Mouse (Mus musculus): ENCODE results near the gene Pld4. TPM values are rescaled to one million over a fixed set of nuclear protein-coding genes. Genes with fewer than 3 reads are reported as not detected.

Gene Pld4
- total RNA-seq (2021): 1 to 10 TPM; 2.3 to 3.0 TPM
- long read RNA-seq, experiment 1, partial matches to known transcripts: 1 of 3 reads
- long read RNA-seq, experiment 1, other reads (novel, unspliced or antisense): 1 of 3 reads
- long read RNA-seq, experiment 2, partial matches to known transcripts: 0 of 3 reads
- long read RNA-seq, experiment 2, other reads (novel, unspliced or antisense): 1 of 3 reads

DNA sequence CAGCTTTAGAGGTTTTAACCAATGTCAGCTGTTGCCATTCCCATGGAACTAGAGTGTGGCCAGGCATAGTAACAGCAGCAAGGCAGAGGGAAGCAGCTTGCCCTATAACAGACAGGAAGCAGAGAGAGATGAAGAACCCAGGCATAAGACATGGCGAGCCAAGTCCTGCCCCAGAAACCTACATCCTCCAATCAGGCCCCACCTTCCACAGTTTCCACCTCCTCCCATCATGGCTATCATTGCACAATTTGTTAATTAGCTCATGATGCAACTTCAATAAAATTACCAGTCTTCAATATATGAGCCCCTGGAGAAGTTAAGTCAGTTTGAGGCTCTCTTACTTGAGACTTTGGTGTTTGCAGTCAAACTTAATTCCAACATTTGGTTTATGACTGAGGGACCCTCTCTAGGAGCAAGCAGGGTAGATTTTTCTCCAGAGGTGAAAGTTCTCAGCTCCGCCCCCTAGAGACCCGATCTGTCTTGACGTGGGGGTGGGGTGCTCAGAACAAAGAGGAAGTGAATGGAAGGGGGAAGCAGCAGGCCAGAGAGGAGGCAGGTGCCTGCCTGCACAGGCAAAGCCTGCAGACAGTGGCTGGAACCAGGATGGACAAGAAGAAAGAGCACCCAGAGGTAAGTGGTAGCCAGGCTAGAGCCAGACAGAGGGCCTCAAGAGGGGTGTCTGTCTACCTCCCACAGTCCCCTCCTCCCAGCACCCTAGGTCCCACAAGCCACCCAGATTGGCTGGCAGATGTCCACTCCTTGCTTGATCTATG is at the start of gene Pld4:
Pld4 (plus strand) TSS at position 502 of the 773 bp plus-strand sequence.
- peak in 1 of 2 experiments; percentile 4 for DNase-seq
- intact Hi-C loops (cut with DNase I): no loop called here

DNA sequence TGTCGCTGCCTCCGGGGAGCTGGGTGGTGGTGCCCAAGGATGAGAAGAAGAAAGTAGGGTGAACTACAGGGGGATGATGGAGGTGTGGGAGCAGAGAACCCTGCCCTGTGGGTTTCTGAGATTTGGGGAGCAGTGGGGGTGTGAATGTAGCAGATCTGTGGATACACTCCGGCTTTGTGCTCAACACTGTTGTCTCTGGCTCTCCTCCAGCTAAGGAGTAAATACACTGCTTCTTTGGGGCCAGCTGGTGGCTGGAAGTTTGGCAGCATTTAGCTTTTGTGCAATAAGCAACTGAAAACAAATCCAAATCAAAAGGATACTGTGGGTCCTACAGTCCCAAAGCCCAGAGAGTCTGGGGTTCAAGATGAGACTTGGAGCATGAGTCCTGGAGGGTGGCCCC is 46.5 kb upstream of the Pld4 start:
- intact Hi-C loops (cut with DNase I): no loop called here
- no peak for DNase-seq

- intact Hi-C loops (cut with DNase I): no loop called here
- DNase-seq: peak; percentile 30 to 46
Measured at GRCm38 (mm10) chr12:112717140-112717539, 43.3 kb upstream of the Pld4 start.

DNA sequence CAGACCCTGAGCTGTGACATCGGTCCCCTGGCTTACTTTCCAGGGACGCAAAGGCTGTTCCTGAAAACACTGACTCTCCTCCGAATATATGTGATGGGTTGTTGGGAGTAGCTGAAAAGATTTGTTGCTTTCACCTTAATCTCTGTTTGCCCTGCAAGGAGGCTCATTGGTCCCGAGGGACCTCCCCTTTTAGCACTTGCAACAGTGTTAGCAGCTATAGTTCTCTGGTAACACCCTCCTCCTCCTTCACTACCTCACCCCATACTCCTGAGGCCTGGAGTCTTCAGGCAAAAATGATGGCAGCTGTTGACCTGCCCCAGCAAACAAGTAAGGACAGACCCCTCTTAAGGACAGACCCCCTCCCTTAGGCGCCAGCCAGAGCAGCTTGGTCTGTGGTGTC is 41.5 kb upstream of the Pld4 start:
- DNase-seq: no peak
- intact Hi-C loops (cut with DNase I): no loop called here

- intact Hi-C loops (cut with DNase I): no loop called here
- DNase-seq: no peak
Measured at GRCm38 (mm10) chr12:112720216-112720615, 40.2 kb upstream of the Pld4 start, which contains the start of gene Cep170b. TSS of gene Cep170b (plus strand) at chr12:112720455.

DNA sequence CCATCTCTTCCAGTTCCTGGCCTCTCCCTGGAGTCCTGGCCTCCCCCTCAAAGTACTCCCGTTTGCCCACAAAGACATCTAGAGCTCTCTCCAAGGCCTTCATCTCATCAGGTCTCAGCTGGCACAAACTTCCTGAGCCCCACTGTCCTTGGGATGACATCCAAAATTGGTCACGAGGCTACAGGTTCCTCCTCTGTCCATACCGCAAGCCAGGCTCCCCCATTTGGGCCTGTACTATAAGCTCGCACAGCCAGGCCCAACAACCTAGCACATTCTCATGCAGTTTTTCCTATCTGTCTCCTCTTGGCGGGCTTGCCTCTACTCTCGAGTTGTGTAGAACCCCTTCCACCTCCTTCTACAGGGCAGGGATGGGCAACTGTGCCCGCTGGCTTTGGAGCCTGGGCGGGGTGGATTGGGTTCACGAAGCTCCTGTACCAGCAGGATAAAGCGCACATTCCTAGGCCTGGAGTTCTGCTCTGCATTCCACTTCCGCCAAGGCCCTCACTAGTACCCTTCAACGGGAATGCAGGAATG is 39.5 kb upstream of the Pld4 start:
- no peak for DNase-seq
- intact Hi-C loops (cut with DNase I): no loop called here

DNA sequence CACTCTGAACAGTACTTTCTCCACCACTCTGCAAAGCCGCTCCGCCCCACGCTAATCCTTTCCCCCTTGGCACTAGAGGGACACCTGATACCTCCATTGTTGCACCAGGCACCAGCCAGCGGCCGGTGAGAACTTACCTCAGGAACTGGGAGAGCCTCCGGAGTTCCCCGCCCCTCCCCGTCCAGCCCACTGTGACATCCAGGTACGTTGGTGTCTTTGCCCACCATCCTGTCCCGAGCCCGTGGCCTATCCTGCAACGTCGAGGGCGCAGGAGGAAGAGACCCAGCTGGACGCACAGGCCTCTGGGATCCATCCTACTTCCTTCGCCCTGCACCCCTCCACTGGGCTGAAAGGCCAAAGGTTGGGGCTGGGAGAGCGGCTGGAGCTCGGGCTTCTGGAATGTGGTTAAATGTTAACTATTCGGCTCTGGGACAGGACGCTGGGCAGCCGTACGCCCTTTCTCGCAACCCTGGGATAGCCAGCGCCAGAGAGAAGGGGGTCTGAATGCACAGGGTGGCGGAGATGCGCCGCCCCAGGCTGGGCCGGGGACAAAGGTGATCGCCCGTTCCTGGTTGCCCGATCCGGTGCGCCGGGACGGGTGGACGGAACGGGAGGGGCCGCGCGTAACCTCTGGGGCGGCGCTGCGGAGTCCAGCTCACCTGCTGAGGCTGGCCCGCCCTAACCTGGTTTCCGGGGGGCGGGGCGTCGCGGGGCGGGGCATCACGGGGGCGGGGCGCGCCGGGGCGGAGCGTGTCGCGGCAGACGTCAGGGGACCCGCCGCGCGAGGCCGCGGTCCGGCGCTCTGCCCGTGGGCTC is 38.8 kb upstream of the Pld4 start:
- intact Hi-C loops (cut with DNase I): no loop called here
- no peak for DNase-seq

DNA sequence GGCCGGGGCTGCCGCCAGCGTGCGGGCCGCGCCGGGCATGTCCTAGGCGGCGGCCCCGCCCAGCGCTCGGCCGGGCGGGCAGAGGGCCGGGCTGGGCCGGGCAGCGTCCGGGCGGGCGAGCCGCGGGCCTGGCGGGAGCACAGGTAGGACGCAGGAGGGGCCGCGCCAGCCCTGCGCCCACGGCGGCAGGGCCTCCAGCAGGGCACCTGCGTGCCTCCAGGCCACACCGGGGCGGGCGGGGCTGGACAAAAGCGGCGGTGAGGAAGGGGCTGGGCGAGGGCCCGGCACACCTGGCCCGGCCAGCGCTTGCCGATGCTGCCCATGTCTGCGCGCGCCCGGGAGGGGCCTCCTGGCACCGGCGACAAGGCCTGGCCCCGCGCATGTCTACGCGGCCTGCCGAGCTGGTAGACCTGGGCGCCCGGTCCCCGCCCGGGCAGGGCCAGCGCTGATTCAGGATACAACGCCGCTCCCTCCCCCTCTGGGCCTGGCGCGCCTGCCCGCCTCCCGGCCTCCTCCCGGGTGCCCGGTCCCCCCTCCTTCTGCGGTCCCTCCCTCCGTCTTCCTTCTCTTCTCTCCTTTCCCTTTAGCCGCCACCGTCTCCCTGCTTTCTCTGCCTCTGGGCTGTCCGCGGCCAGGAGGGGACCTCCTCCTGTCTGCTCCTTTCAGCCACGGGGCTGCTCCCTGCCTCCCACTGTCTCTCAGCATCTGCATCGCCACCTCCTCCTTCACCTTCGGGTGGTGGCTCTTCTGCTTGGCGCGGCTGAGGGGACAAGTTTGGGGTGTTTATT is 38.0 kb upstream of the Pld4 start:
- peak; percentile 38 to 39 for DNase-seq

GRCm38 (mm10) chr12:112723028-112723330 is 37.5 kb upstream of the Pld4 start:
- intact Hi-C loops (cut with DNase I): no loop called here
- no peak for DNase-seq

More for the DNA sequence above, 38.0 kb upstream of the Pld4 start:
- intact Hi-C loops (cut with DNase I): no loop called here

DNA sequence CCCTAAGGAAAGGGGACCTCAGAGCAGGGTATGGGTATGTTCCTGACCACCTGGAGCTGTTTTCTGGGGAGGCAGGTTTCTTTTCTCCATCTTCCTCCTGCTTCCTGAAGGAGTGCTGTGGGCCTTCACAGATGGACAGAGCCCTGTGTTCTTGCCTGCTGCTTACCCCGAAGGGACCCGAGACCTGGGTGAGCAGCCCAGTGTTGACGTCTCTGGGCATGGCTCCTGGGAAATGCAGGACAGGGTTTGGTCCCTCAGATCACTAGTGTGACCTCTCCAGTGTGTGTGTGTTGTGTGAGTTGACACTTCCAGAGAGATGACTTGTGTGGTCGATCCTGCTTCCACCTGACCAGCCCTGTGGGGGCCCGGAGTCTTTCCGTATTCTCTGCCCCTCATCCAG is 37.0 kb upstream of the Pld4 start:
- intact Hi-C loops (cut with DNase I): no loop called here

DNA sequence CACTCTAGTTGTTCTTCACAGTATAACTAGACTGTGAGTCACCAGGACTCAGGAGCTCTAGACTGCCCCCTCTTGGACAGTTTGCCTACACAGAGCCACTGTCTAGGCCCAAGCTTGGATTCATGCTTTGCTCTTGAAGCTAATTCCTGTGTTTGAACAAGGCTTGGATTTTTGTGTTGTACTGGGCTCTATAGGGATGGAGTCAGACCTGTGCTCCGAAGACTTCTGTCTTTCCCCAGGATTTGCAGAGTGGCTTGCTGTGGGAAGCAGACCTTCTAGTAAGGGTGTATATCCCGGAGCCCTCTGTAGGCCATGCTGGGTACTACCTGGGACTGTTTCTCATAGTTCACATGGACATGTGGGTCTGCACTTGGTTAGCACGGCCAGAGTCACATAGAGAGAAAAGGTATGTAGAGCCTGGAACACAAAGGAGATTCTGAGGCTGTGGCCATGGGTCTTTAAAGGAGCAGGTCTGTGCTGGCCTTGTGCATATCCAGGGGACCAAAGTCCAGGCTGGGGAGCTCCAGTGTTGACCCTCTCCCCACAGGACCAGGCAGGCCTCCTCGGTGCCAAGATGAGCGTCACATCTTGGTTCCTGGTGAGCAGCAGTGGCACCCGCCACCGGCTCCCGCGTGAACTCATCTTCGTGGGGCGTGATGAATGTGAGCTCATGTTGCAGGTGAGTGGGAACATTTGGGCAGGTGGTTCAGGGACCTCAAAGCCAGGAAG is 36.2 kb upstream of the Pld4 start:
- DNase-seq: peak in 1 of 2 experiments; percentile 51
- intact Hi-C loops (cut with DNase I): no loop called here

More for the DNA sequence above, 37.0 kb upstream of the Pld4 start:
- no peak for DNase-seq

DNA sequence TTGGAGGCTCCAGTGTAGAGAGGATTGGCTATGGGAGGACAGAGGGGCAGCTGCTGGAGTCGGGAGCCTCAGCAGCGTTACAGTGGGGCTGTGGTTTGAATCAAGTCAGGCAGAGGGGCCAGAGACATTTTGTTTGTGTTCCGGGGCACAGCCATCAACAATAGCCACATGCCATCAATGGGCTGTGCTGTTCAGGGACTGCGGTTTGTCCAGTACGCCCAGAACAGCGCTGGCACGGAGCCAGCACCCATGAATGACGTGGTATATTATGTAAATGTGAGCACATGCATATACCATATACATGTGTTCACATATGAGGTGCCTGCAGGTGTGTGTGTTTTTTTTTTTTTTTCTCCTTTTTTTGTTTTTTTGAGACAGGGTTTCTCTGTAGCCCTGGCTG is 32.7 kb upstream of the Pld4 start:
- intact Hi-C loops (cut with DNase I): no loop called here

GRCm38 (mm10) chr12:112730808-112731207 is 29.6 kb upstream of the Pld4 start:
- DNase-seq: no peak
- intact Hi-C loops (cut with DNase I): no loop called here

More for the DNA sequence above, 32.7 kb upstream of the Pld4 start:
- DNase-seq: no peak

DNA sequence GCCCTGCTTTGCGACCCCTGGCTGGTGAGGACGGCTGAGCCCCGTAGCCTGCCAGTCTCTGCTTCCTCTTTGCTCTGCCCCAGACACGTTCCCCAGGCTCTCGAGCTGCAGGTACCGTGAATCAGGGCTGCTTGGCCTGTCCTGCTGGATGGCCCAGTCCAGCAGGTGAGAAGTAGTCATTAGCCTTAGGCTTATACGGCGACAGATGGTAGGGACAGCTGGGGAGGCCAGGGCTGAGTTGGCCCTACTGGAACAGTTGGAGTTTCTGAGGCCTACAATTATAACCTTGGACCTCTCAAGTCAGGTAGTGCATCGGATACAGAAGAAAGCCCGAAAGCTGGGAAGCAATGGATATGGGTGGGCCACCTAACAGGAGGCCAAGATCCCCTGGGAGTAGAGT is 27.9 kb upstream of the Pld4 start:
- no peak for DNase-seq
- intact Hi-C loops (cut with DNase I): no loop called here

DNA sequence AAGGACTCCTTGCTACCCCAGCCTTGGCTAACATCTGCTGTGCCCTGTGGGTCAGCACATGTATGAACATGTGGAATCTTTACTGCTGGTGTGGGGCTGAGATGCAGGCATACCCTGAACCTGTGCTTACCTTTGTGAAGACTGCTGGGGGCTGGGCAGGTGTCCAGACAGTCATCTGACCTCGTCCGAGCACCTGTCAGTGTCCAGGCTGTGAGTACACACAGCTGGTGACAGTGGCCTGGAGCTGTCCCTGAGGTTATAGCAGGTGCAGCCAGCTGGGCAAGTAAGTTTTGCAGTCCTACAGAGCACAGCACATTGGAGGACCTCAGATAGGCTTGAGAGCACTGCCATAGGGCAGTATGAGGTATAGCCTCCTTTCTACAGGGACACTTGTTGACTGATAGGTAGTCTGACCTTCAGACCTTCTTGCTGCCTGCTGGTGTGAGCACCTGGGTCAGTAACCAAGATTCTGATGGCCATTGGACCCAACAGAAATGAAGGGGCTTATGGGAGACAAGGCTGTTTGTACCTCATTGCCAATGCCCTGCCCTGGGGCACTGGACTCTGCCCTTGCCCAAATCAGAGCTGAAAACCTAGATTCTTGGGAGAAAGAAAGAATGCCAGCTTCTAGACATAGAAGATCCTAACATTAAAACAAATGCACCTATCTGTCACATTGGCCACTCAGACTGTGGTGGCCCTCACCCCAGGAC is 26.2 kb upstream of the Pld4 start:
- intact Hi-C loops (cut with DNase I): no loop called here
- no peak for DNase-seq

- intact Hi-C loops (cut with DNase I): no loop called here
- DNase-seq: no peak
Measured at GRCm38 (mm10) chr12:112734881-112735655, 25.4 kb upstream of the Pld4 start.

DNA sequence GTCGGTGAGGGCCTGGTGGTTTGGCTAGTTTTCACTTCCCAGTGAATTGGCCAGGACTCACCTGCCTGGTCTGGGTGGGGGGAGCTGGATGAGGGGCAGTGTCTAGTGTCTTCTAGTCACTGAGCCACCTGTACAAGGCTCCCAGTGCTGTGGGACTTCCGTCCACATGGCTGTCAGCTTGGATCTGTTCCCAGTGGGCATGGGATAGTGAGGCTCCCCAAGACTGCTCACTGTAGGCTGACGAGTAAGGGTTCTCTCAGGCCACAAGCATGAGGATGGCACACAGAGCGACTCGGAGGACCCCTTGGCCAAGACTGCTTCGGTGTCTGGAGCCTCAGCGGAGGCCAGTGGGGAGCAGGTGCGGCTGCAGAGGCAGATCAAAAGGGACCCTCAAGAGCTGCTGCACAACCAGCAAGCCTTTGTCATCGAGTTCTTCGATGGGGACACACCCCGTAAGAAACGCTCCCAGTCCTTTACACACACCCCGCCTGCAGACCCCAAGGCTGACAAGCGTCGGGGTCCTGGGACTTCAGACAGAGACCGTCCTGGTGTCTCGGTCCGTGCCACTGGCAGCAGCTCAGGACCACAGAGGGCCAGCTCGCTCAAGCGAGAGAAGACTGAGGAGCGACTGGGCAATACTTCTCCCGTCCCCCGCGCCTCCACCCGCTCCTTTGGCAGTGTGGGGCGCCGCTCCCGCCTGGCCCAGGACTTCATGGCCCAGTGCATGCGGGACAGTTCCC is 24.4 kb upstream of the Pld4 start:
- no peak for DNase-seq
- intact Hi-C loops (cut with DNase I): no loop called here

- DNase-seq: no peak
Measured at GRCm38 (mm10) chr12:112736636-112736925, 23.9 kb upstream of the Pld4 start.

More at GRCm38 (mm10) chr12:112736636-112736925, 23.9 kb upstream of the Pld4 start:
- intact Hi-C loops (cut with DNase I): no loop called here
